Mouse (Mus musculus): ENCODE measurements at regions not wholly inside any gene's neighbourhood (a gene's known extent, or its start where the extent isn't known, plus 50 kb on each side); places are given as distances from the start of the nearest gene placed in this dataset.

GRCm38 (mm10) chr15:64557540-64557939, 260.0 kb upstream of the Gm21798 start:
- TF ChIP-seq CTCF (IDR thresholded peaks at IDR 0.05; ENCODE audit: low read depth) (no peak), EP300 (IDR thresholded peaks at IDR 0.05; ENCODE audit: low read depth) (no peak)
